Mouse (Mus musculus) cerebellum, postnatal 25 days (tissue): ENCODE measurements around the gene 4931414P19Rik.

Source experiments
- DNase-seq, 2 experiments: peaks; one replicate each; pipeline ENCODE4 v3.0.0; 2021; ENCODE audit warnings: mixed read lengths in 2 of 2

Gene 4931414P19Rik

GRCm38 (mm10) chr14:54538580-54538979 lies 67.2 kb downstream of the 4931414P19Rik start:
- no peak for DNase-seq
